Mouse (Mus musculus) left cerebral cortex, adult 6 months (tissue): ENCODE results near the gene Nomo1. TPM values are rescaled to one million over a fixed set of nuclear protein-coding genes. Genes with fewer than 3 reads are reported as not detected.

Experiments used
- long read RNA-seq, 2 experiments: library from polyadenylated mRNA; unstranded; transcript quantifications; one replicate each; pipeline ENCODE4 v2.0.0; 2019 to 2020
- polyA plus RNA-seq: library from polyadenylated mRNA; unstranded; fragments of <200 nt; fragmentation: Nextera tagmentation; gene quantifications from 2 replicates; pipeline ENCODE4 v1.2.3, GENCODE M21; 2021

Gene Nomo1
- 20.0 and 25.0 TPM in 2 replicates for polyA plus RNA-seq
- long read RNA-seq, experiment 1, full-length matches to known transcripts: 115 of 215 reads
- long read RNA-seq, experiment 1, partial matches to known transcripts: 90 of 215 reads
- long read RNA-seq, experiment 1, other reads (novel, unspliced or antisense): 10 of 215 reads
- long read RNA-seq, experiment 2, full-length matches to known transcripts: 9 of 34 reads
- long read RNA-seq, experiment 2, partial matches to known transcripts: 24 of 34 reads
- long read RNA-seq, experiment 2, other reads (novel, unspliced or antisense): 1 of 34 reads

GRCm38 (mm10) chr7:46033109-46033869, at the start of gene Nomo1:
Nomo1 (plus strand) TSS chr7:46033698.

GRCm38 (mm10) chr7:46030145-46030488, 3.4 kb upstream of the Nomo1 start, which contains the start of gene Abcc6:
Abcc6 (minus strand) TSS chr7:46030302.

DNA sequence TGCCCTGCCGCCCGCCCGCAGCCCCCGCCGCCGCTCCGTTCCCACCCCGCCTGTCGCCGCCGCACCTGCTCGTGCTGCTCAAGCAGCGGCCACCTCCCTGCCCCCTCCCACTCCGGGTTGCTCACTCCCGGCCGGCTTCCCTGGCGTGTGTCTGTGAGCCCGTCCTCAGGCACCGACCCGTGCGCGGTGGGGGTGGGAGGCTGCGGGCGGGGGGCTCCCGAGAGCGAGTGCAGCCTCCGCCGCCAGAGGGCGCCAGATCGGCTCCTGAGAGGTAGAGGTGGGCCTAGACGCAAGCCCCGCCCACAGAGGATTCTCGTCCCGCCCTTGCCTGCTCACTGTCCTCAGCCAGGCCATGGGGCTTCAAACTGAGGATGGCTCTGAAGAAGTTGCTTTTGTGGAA, 67.1 kb downstream of the Nomo1 start, which contains the start of gene Kcnj11:
TSS of gene Kcnj11 (minus strand) at position 202 of the 400 bp plus-strand sequence.

Other genes starting within 250 kb of the Nomo1 start
- gene Lmtk3, start 250.0 kb upstream of the Nomo1 start, polyA plus RNA-seq: 3.9 and 10.6 TPM in 2 replicates
- gene Sult2b1, start 249.0 kb upstream of the Nomo1 start, polyA plus RNA-seq: 22.5 and 23.3 TPM in 2 replicates
- gene Cyth2, start 219.1 kb upstream of the Nomo1 start, polyA plus RNA-seq: 173 and 183 TPM in 2 replicates
- gene Kcnj14, start 208.9 kb upstream of the Nomo1 start, polyA plus RNA-seq: 2.0 and 2.3 TPM in 2 replicates
- 16.1 and 22.0 TPM in 2 replicates for gene Grwd1, start 202.8 kb upstream of the Nomo1 start, polyA plus RNA-seq
- gene Kdelr1, start 160.9 kb upstream of the Nomo1 start, polyA plus RNA-seq: 49.0 and 49.6 TPM in 2 replicates
- 0.39 and 1.6 TPM in 2 replicates for gene Grin2d, start 155.3 kb upstream of the Nomo1 start, polyA plus RNA-seq
- not detected in 2 replicates for gene Syngr4, start 137.0 kb upstream of the Nomo1 start, polyA plus RNA-seq
- 2.7 and 4.5 TPM in 2 replicates for gene Tmem143, start 136.8 kb upstream of the Nomo1 start, polyA plus RNA-seq
- gene Emp3, start 112.3 kb upstream of the Nomo1 start, polyA plus RNA-seq: 10.7 and 12.3 TPM in 2 replicates
- 0.74 and 1.0 TPM in 2 replicates for gene Ccdc114, start 109.6 kb upstream of the Nomo1 start, polyA plus RNA-seq
- 0.04 and 0.10 TPM in 2 replicates for gene Abcc6, start 3.4 kb upstream of the Nomo1 start, polyA plus RNA-seq
- gene Kcnj11, start 67.1 kb downstream of the Nomo1 start, polyA plus RNA-seq: 8.3 and 9.6 TPM in 2 replicates
- gene Abcc8, start 146.3 kb downstream of the Nomo1 start, polyA plus RNA-seq: 9.0 TPM in 2 replicates
- 0.11 and 0.20 TPM in 2 replicates for gene Ush1c, start 204.8 kb downstream of the Nomo1 start, polyA plus RNA-seq
- gene Otog, start 207.3 kb downstream of the Nomo1 start, polyA plus RNA-seq: 0.04 TPM in 1 of 2 replicates, not detected in the other